Mouse (Mus musculus): ENCODE results near the gene Gosr1. TPM values are rescaled to one million over a fixed set of nuclear protein-coding genes. Genes with fewer than 3 reads are reported as not detected.

The Gosr1 gene
- polyA plus RNA-seq, 1 experiment from 2014 or later: 15.2 TPM

GRCm38 (mm10) chr11:76775533-76775932, 12.2 kb upstream of the Gosr1 start:
- no peak overlapping the region for H3K27ac ChIP-seq
- 67% methylated on average over 8 of the region's 8 CpGs for WGBS (ENCODE audit: insufficient replicate concordance)

GRCm38 (mm10) chr11:76773811-76774210, 10.4 kb upstream of the Gosr1 start:
- Histone ChIP-seq H3K27me3 (replicated peaks) (no peaks in the 10 kb centered on the region), H3K9me3 (replicated peaks) (no peaks in the 10 kb centered on the region), H3K4me3 (no peak overlapping the region), H3K4me1 (no peaks in the 10 kb centered on the region), H3K27ac (no peak overlapping the region), H3K4me2 (no peak overlapping the region), H3K9ac (no peak overlapping the region), H3K36me3 (no peaks in the 10 kb centered on the region)
- no peak for ATAC-seq
- 63% methylated on average over 3 of the region's 3 CpGs for WGBS (ENCODE audit: insufficient replicate concordance)

More at GRCm38 (mm10) chr11:76775533-76775932, 12.2 kb upstream of the Gosr1 start:
- no peak overlapping the region for H3K4me3 ChIP-seq
- H3K4me2 ChIP-seq: no peak overlapping the region
- H3K9ac ChIP-seq: no peak overlapping the region
- H3K27me3 ChIP-seq (replicated peaks): no peaks in the 10 kb centered on the region
- no peaks in the 10 kb centered on the region for H3K4me1 ChIP-seq
- no peak for ATAC-seq
- no peaks in the 10 kb centered on the region for H3K9me3 ChIP-seq (replicated peaks)
- peaks cover 12% of the 10 kb centered on the region for H3K36me3 ChIP-seq

GRCm38 (mm10) chr11:76770566-76770965, 7.2 kb upstream of the Gosr1 start:
- no peaks in the 10 kb centered on the region for H3K9me3 ChIP-seq (replicated peaks)
- H3K36me3 ChIP-seq: no peaks in the 10 kb centered on the region
- no peak overlapping the region for H3K27ac ChIP-seq
- H3K9ac ChIP-seq: no peak overlapping the region
- 73% methylated on average over 5 of the region's 5 CpGs for WGBS (ENCODE audit: insufficient replicate concordance)
- H3K4me1 ChIP-seq: no peaks in the 10 kb centered on the region
- no peak overlapping the region for H3K4me3 ChIP-seq
- H3K4me2 ChIP-seq: no peak overlapping the region
- H3K27me3 ChIP-seq (replicated peaks): peaks cover 6% of the 10 kb centered on the region; the same call in 1 of the 2 replicates
- ATAC-seq: no peak

GRCm38 (mm10) chr11:76763741-76764122, 353 bp upstream of the Gosr1 start:
- Histone ChIP-seq H3K4me2 (peak overlapping the region; percentile 70), H3K27ac (no peak overlapping the region), H3K9me3 (replicated peaks) (no peaks in the 10 kb centered on the region), H3K4me3 (peak overlapping the region; percentile 80), H3K27me3 (replicated peaks) (peaks cover 6% of the 10 kb centered on the region; the same call in 1 of the 2 replicates), H3K36me3 (peaks cover 20% of the 10 kb centered on the region), H3K9ac (peak overlapping the region; percentile 87; the same call in 1 of the 2 replicates), H3K4me1 (peaks cover 8% of the 10 kb centered on the region; the same call in 1 of the 2 replicates)
- 13% methylated on average over 4 of the region's 4 CpGs for WGBS (ENCODE audit: insufficient replicate concordance)
- peak; percentile 41; the same call in 1 of the 2 replicates for ATAC-seq

- H3K4me2 ChIP-seq: no peak overlapping the region
- ATAC-seq: no peak
- no peak overlapping the region for H3K4me3 ChIP-seq
- H3K9me3 ChIP-seq (replicated peaks): no peaks in the 10 kb centered on the region
- peaks cover 89% of the 10 kb centered on the region for H3K36me3 ChIP-seq
- H3K4me1 ChIP-seq: no peaks in the 10 kb centered on the region
- H3K27me3 ChIP-seq (replicated peaks): no peaks in the 10 kb centered on the region
- no peak overlapping the region for H3K27ac ChIP-seq
- no peak overlapping the region for H3K9ac ChIP-seq
- WGBS (ENCODE audit: insufficient replicate concordance): 87% methylated on average over 3 of the region's 3 CpGs
These were observed 11.1 kb downstream of the Gosr1 start for GRCm38 (mm10) chr11:76752276-76752675.

GRCm38 (mm10) chr11:76748819-76749218, 14.6 kb downstream of the Gosr1 start:
- peaks cover 92% of the 10 kb centered on the region for H3K36me3 ChIP-seq
- H3K4me3 ChIP-seq: no peak overlapping the region
- no peaks in the 10 kb centered on the region for H3K4me1 ChIP-seq
- H3K9me3 ChIP-seq (replicated peaks): no peaks in the 10 kb centered on the region
- H3K9ac ChIP-seq: no peak overlapping the region
- ATAC-seq: no peak
- WGBS (ENCODE audit: insufficient replicate concordance): 78% methylated on average over 9 of the region's 9 CpGs
- H3K27ac ChIP-seq: no peak overlapping the region
- no peak overlapping the region for H3K4me2 ChIP-seq
- no peaks in the 10 kb centered on the region for H3K27me3 ChIP-seq (replicated peaks)

GRCm38 (mm10) chr11:76745921-76746320, 17.5 kb downstream of the Gosr1 start:
- no peaks in the 10 kb centered on the region for H3K9me3 ChIP-seq (replicated peaks)
- ATAC-seq: no peak
- no peaks in the 10 kb centered on the region for H3K4me1 ChIP-seq
- H3K9ac ChIP-seq: no peak overlapping the region
- H3K4me3 ChIP-seq: no peak overlapping the region
- WGBS (ENCODE audit: insufficient replicate concordance): 83% methylated on average over 1 of the region's 1 CpGs
- H3K27ac ChIP-seq: no peak overlapping the region
- H3K36me3 ChIP-seq: peaks cover 90% of the 10 kb centered on the region
- H3K27me3 ChIP-seq (replicated peaks): no peaks in the 10 kb centered on the region
- no peak overlapping the region for H3K4me2 ChIP-seq

GRCm38 (mm10) chr11:76744550-76744949, 18.8 kb downstream of the Gosr1 start:
- Histone ChIP-seq H3K9me3 (replicated peaks) (no peaks in the 10 kb centered on the region), H3K36me3 (peaks cover 79% of the 10 kb centered on the region), H3K27ac (no peak overlapping the region), H3K27me3 (replicated peaks) (no peaks in the 10 kb centered on the region), H3K4me2 (no peak overlapping the region), H3K4me3 (no peak overlapping the region), H3K9ac (no peak overlapping the region), H3K4me1 (no peaks in the 10 kb centered on the region)
- WGBS (ENCODE audit: insufficient replicate concordance): 81% methylated on average over 7 of the region's 7 CpGs
- ATAC-seq: no peak

- Histone ChIP-seq H3K4me1 (no peaks in the 10 kb centered on the region), H3K27ac (no peak overlapping the region), H3K27me3 (replicated peaks) (no peaks in the 10 kb centered on the region), H3K4me2 (no peak overlapping the region), H3K36me3 (peaks cover 68% of the 10 kb centered on the region), H3K9me3 (replicated peaks) (no peaks in the 10 kb centered on the region), H3K9ac (no peak overlapping the region), H3K4me3 (no peak overlapping the region)
- ATAC-seq: no peak
- WGBS (ENCODE audit: insufficient replicate concordance): 86% methylated on average over 7 of the region's 7 CpGs
These were observed 20.9 kb downstream of the Gosr1 start for GRCm38 (mm10) chr11:76742511-76742910.

GRCm38 (mm10) chr11:76739125-76739524, 24.3 kb downstream of the Gosr1 start:
- no peak overlapping the region for H3K27ac ChIP-seq
- WGBS (ENCODE audit: insufficient replicate concordance): 73% methylated on average over 6 of the region's 6 CpGs
- H3K4me2 ChIP-seq: no peak overlapping the region
- no peak overlapping the region for H3K4me3 ChIP-seq
- no peaks in the 10 kb centered on the region for H3K27me3 ChIP-seq (replicated peaks)
- no peaks in the 10 kb centered on the region for H3K9me3 ChIP-seq (replicated peaks)
- peaks cover 67% of the 10 kb centered on the region for H3K36me3 ChIP-seq
- ATAC-seq: no peak
- H3K9ac ChIP-seq: no peak overlapping the region
- H3K4me1 ChIP-seq: peaks cover 5% of the 10 kb centered on the region; the same call in 1 of the 2 replicates

GRCm38 (mm10) chr11:76735753-76736324, 27.5 kb downstream of the Gosr1 start:
- no peak overlapping the region for H3K27ac ChIP-seq
- peaks cover 65% of the 10 kb centered on the region for H3K36me3 ChIP-seq
- no peaks in the 10 kb centered on the region for H3K9me3 ChIP-seq (replicated peaks)
- peaks cover 5% of the 10 kb centered on the region; the same call in 1 of the 2 replicates for H3K4me1 ChIP-seq
- ATAC-seq: no peak
- H3K27me3 ChIP-seq (replicated peaks): no peaks in the 10 kb centered on the region
- H3K9ac ChIP-seq: no peak overlapping the region
- H3K4me2 ChIP-seq: no peak overlapping the region
- no peak overlapping the region for H3K4me3 ChIP-seq
- 29% methylated on average over 4 of the region's 4 CpGs for WGBS (ENCODE audit: insufficient replicate concordance)

GRCm38 (mm10) chr11:76734560-76734959, 28.8 kb downstream of the Gosr1 start:
- peaks cover 5% of the 10 kb centered on the region; the same call in 1 of the 2 replicates for H3K4me1 ChIP-seq
- peaks cover 73% of the 10 kb centered on the region for H3K36me3 ChIP-seq
- no peak overlapping the region for H3K4me3 ChIP-seq
- no peak for ATAC-seq
- 60% methylated on average over 3 of the region's 3 CpGs for WGBS (ENCODE audit: insufficient replicate concordance)
- no peak overlapping the region for H3K9ac ChIP-seq
- H3K27ac ChIP-seq: no peak overlapping the region
- H3K27me3 ChIP-seq (replicated peaks): no peaks in the 10 kb centered on the region
- H3K9me3 ChIP-seq (replicated peaks): no peaks in the 10 kb centered on the region
- H3K4me2 ChIP-seq: no peak overlapping the region

- Histone ChIP-seq H3K9ac (no peak overlapping the region), H3K36me3 (peaks cover 77% of the 10 kb centered on the region), H3K27me3 (replicated peaks) (no peaks in the 10 kb centered on the region), H3K9me3 (replicated peaks) (no peaks in the 10 kb centered on the region), H3K4me3 (no peak overlapping the region), H3K27ac (no peak overlapping the region), H3K4me1 (no peaks in the 10 kb centered on the region), H3K4me2 (no peak overlapping the region)
- 69% methylated on average over 3 of the region's 3 CpGs for WGBS (ENCODE audit: insufficient replicate concordance)
- no peak for ATAC-seq
These were observed 32.7 kb downstream of the Gosr1 start for GRCm38 (mm10) chr11:76730650-76731049.

All from liver, embryonic 12.5 days (tissue).